Mouse (Mus musculus) midbrain, postnatal 0 days (tissue): ENCODE measurements at regions not wholly inside any gene's neighbourhood (a gene's known extent, or its start where the extent isn't known, plus 50 kb on each side); places are given as distances from the start of the nearest gene placed in this dataset.

Experiments
- ATAC-seq: fragments of 200-750 bp; cut with Nextera tagmentation; 2 replicates; pipeline ENCODE4 v1.8.0; 2017; ENCODE audit warnings: moderate number of reproducible peaks, mild to moderate bottlenecking, moderate TSS enrichment, moderate library complexity; ENCODE audit not compliant: low FRiP score
- DNase-seq: peaks from one replicate; pipeline ENCODE4 v3.0.0-alpha.2; 2015; ENCODE audit warnings: low spot score
- H3K27ac ChIP-seq: fragments of 300-500 bp; sonication (generic); 2 replicates; pipeline ENCODE4 v1.5.1; 2014; ENCODE audit warnings: low read depth, mild to moderate bottlenecking, low read length, mixed read lengths
- H3K27me3 ChIP-seq: fragments of 300-500 bp; sonication (generic); 2 replicates; pipeline ENCODE4 v1.6.1; 2014; ENCODE audit warnings: low read length, control low read depth, mixed read lengths; ENCODE audit not compliant: insufficient read depth
- H3K36me3 ChIP-seq: fragments of 300-500 bp; sonication (generic); 2 replicates; pipeline ENCODE4 v1.6.1; 2014; ENCODE audit warnings: low read length, control low read depth, mixed read lengths; ENCODE audit not compliant: insufficient read depth
- H3K4me1 ChIP-seq: fragments of 300-500 bp; sonication (generic); 2 replicates; pipeline ENCODE4 v1.6.1; 2014; ENCODE audit warnings: mild to moderate bottlenecking, control low read depth, antibody characterized with exemption, low read length, mixed read lengths; ENCODE audit not compliant: insufficient read depth
- H3K4me2 ChIP-seq: fragments of 300-500 bp; sonication (generic); 2 replicates; pipeline ENCODE4 v1.6.1; 2014; ENCODE audit warnings: low read depth, mild to moderate bottlenecking, low read length, mixed read lengths; ENCODE audit not compliant: poor library complexity, severe bottlenecking
- H3K4me3 ChIP-seq: fragments of 300-500 bp; sonication (generic); 2 replicates; pipeline ENCODE4 v1.5.1; 2014; ENCODE audit warnings: low read depth, mild to moderate bottlenecking, low read length, moderate library complexity
- H3K9ac ChIP-seq: fragments of 300-500 bp; sonication (generic); replicated peaks from 2 replicates; pipeline ENCODE4 v1.6.1; 2014; ENCODE audit warnings: mild to moderate bottlenecking, low read length, moderate library complexity, mixed read lengths; ENCODE audit not compliant: poor library complexity, severe bottlenecking
- H3K9me3 ChIP-seq: fragments of 300-500 bp; sonication (generic); 2 replicates; pipeline ENCODE4 v1.6.1; 2016; ENCODE audit warnings: low read length, control low read depth
- CTCF ChIP-seq: IDR thresholded peaks from 2 replicates; pipeline ENCODE4 v1.5.1; 2016; ENCODE audit warnings: antibody characterized with exemption, mild to moderate bottlenecking
- WGBS: fragments of 180-500 bp; shearing (Covaris S2); extraction: QIAGEN DNeasy Blood & Tissue Kit; methylation state at CpG from one replicate; pipeline ENCODE4 v1.1.7; 2014; 5-methylcytosine and 5-hydroxymethylcytosine counted together

DNA sequence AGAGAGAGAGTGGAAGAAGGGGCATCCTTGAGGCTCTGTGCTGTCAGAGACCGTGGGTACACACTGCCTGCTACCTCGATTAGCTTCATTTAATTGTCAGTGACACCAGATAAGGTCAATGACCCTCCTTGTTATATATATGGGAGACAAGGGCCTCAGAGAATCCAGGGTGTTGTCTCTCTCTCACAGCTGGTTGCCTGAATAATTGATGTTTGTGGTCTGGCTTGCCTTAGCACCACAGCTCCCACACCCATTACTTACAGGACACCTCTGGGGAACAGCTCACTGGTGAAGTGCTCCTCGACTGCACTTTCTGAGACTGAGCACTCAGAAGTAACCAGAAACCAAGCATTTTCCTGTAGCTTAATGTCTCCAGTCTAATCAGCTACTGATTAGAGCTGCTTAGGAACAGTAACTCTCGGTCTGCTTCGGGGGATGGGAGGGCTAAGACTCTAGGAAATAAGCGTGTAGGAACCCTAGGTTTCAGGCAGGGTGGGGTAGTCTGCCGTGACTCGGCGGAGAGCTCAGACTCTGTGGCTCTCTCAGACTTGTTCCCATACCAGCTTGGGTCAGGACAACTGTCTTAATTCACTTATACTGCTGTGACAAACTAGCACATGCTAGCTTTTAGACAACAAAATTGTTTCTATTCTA is 259.6 kb downstream of the Gadd45g start:
- DNase-seq: no peak
- no peak for TF ChIP-seq CTCF
- ATAC-seq: no peak

DNA sequence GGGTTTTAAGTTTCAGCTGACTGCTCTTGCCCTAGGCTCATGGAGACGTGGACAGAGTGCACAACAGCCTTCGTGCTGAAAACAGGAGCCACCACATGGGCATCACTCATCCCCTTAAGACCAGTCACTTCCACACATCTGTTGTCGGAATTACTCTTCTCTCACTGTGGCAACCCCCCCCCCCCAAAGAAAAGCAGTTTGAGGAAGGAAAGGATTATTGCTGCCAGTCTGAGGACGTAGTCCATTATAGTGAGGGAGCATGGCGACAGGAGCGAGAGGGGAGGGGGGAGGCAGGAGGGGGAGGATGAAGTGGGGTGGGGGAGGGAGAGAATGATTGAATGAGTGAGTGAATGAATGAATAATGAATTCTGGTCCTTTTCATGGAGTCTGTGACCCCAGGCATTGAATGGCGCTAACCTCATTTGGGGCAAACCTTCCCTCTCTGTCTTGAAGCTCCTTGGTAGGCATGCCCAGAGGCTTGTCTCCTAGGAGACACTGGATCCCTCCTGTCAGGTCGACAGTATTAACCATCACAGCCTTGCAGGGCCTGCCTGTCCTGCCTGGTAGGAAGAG is 262.0 kb downstream of the Gadd45g start:
- WGBS: 20% methylated on average over 8 of the region's 8 CpGs
- H3K27ac ChIP-seq: peak overlapping the region; percentile 67
- DNase-seq (peak; percentile 49), ATAC-seq (peak; percentile 75)
- no peaks in the 10 kb centered on the region; the same call in 1 of the 2 replicates for H3K27me3 ChIP-seq
- 0 out of 2 replicates have a peak overlapping the region, but pooled peaks have one; percentile 19 for H3K9ac ChIP-seq
- H3K4me2 ChIP-seq: no peak overlapping the region
- H3K36me3 ChIP-seq: no peaks in the 10 kb centered on the region
- no peak overlapping the region for H3K4me3 ChIP-seq
- no peak for TF ChIP-seq CTCF
- H3K9me3 ChIP-seq: no peaks in the 10 kb centered on the region
- H3K4me1 ChIP-seq: peaks cover 9% of the 10 kb centered on the region; the same call in 1 of the 2 replicates

More for the DNA sequence above, 259.6 kb downstream of the Gadd45g start:
- no peak overlapping the region for H3K4me3 ChIP-seq
- H3K36me3 ChIP-seq: no peaks in the 10 kb centered on the region
- no peak overlapping the region for H3K4me2 ChIP-seq
- no peaks in the 10 kb centered on the region; the same call in 1 of the 2 replicates for H3K27me3 ChIP-seq
- peaks cover 9% of the 10 kb centered on the region; the same call in 1 of the 2 replicates for H3K4me1 ChIP-seq
- 55% methylated on average over 9 of the region's 9 CpGs for WGBS
- H3K9me3 ChIP-seq: no peaks in the 10 kb centered on the region
- H3K27ac ChIP-seq: no peak overlapping the region
- H3K9ac ChIP-seq: no peak overlapping the region

DNA sequence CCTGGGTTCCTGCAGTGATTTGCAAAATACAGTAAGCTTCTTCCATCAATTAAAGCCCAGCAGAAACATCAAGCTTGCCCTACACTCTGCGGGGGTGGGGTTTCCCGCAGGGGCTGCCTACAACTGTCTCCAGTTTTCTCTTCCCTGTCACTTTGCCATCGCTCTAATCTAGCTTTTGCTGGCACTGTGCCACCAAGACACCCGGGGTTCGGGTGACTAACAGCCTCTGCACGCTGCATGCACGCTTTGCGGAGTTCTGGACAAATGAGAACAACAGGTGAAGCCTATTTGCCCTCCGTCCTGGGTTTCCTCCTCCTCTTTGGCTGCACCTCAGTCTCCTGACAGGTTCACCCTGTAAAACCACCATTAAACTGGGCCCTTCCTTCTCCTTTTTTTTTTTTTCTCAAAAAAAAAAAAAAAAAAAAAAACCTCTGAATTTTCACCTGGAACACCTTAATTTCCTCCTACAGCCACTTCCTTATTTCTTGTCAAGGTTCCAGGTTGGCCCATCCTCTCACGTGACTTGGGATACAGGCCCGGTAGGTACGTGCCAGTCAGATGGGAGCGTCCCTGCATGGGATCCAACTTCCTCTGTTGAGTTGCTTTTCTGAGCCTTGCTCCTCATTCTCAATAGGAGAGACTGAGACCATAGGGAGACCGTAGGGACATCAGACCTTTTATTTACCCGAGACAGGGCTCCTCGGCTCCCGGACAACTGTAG is 262.7 kb downstream of the Gadd45g start:
- 56% methylated on average over 17 of the region's 17 CpGs for WGBS
- Histone ChIP-seq H3K9ac (0 out of 2 replicates have a peak overlapping the region, but pooled peaks have one; percentile 19), H3K4me3 (no peak overlapping the region), H3K4me2 (no peak overlapping the region), H3K27me3 (no peaks in the 10 kb centered on the region; the same call in 1 of the 2 replicates), H3K27ac (peak overlapping the region; percentile 67), H3K9me3 (no peaks in the 10 kb centered on the region), H3K4me1 (peaks cover 9% of the 10 kb centered on the region; the same call in 1 of the 2 replicates), H3K36me3 (no peaks in the 10 kb centered on the region)
- no peak for TF ChIP-seq CTCF
- DNase-seq: peak; percentile 30
- peak; percentile 49; the same call in 1 of the 2 replicates for ATAC-seq

DNA sequence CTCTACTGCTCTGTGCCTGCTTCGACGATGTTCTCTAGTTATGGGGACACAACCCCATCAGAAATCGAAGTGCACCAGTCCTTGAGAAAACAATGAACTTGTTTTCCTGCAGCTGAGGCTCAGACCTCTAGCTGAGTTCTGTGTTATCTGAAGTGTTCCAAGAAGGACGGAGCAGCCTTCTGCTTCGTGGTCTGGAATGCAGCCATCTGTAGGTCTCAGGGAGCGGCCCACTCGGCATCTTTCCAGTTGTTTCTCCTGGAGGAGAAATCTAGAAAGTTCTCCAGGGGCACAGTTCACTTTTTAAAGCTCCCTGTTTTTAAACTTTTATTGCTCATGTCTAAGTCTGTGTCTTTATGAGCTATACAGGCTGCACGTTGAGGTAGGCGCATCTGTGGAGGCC is 264.3 kb downstream of the Gadd45g start:
- H3K9ac ChIP-seq: no peak overlapping the region
- no peak overlapping the region for H3K4me3 ChIP-seq
- H3K27ac ChIP-seq: no peak overlapping the region
- H3K4me2 ChIP-seq: no peak overlapping the region
- no peaks in the 10 kb centered on the region for H3K9me3 ChIP-seq
- no peak for ATAC-seq
- no peaks in the 10 kb centered on the region for H3K36me3 ChIP-seq
- no peaks in the 10 kb centered on the region for H3K27me3 ChIP-seq
- WGBS: 82% methylated on average over 9 of the region's 9 CpGs
- TF ChIP-seq CTCF: no peak
- DNase-seq: no peak
- peaks cover 9% of the 10 kb centered on the region; the same call in 1 of the 2 replicates for H3K4me1 ChIP-seq

DNA sequence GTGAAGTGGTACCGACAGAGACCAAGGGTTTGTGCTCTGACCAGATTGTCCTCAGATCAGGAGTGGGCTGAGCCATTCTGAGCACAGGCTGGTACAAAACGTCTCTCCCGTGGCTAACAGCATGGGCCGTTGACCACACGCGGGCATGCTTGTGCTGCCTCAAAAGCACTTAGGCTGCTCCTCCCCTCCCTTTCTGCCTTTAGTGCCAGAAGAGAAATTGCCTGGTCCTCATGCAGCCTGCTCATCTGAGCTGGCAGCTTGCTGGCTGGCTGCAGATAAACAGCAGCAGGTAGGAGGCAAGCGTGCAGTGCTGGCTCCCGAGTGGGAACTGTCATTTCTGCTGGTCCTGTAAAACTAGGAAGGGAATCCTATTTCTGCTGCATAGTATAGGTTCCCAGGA is 267.1 kb downstream of the Gadd45g start:
- DNase-seq (peak; percentile 78), ATAC-seq (peak; percentile 35; the same call in 1 of the 2 replicates)
- no peak for TF ChIP-seq CTCF
- Histone ChIP-seq H3K4me1 (peaks cover 5% of the 10 kb centered on the region; the same call in 1 of the 2 replicates), H3K4me3 (no peak overlapping the region), H3K9me3 (no peaks in the 10 kb centered on the region), H3K27ac (no peak overlapping the region), H3K27me3 (no peaks in the 10 kb centered on the region; the same call in 1 of the 2 replicates), H3K9ac (no peak overlapping the region), H3K4me2 (no peak overlapping the region), H3K36me3 (no peaks in the 10 kb centered on the region)
- 45% methylated on average over 8 of the region's 8 CpGs for WGBS

DNA sequence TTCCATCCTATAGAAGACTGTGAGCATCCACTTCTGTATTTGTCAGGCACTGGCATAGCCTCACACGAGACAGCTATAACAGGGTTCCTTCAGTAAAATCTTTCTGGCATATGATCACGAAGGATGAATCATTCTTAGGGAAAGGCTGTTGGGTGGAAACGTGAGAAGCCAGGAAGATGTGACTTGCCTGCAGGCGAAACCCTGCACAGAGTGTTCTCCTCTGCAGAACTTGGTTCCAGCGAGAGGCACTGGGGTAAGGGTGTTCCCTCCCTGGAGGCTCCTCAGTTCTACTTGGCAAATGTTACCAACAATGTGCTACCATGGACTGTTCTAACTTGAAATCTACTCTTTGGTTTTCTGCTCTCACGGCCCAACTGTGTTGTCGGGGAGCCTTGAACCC is 268.0 kb downstream of the Gadd45g start:
- DNase-seq (no peak), ATAC-seq (no peak)
- Histone ChIP-seq H3K9ac (no peak overlapping the region), H3K4me1 (no peaks in the 10 kb centered on the region; the same call in 1 of the 2 replicates), H3K9me3 (no peaks in the 10 kb centered on the region), H3K4me2 (no peak overlapping the region), H3K27ac (no peak overlapping the region), H3K36me3 (no peaks in the 10 kb centered on the region), H3K27me3 (no peaks in the 10 kb centered on the region; the same call in 1 of the 2 replicates), H3K4me3 (no peak overlapping the region)
- no peak for TF ChIP-seq CTCF
- WGBS: 91% methylated on average over 7 of the region's 7 CpGs
